Mouse (Mus musculus): ENCODE measurements at regions not wholly inside any gene's neighbourhood (a gene's known extent, or its start where the extent isn't known, plus 50 kb on each side); places are given as distances from the start of the nearest gene placed in this dataset.
A peak's percentile ranks its signal among the peaks of the same experiment; 100 is the strongest.

DNA sequence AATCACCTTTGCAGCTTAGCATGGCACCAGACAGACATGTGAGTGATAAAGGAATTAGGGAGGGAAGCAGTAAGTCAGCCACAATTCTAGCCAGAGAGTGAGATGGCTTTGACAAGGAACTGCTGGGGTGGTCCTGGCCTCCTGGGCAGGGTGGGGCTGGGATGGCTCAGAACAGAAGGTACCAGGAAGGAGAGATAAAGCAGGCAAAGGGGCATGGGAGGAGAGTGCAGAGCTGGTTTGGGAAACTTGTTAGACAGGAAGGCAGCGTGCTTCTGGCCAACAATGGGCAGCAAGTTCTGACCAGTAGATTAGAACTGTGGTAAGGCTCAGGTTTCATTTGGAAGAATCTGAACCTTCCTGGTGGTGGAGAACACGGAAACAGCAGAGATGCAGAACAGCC lies 130.5 kb upstream of the Mkln1 start:
- no peak for DNase-seq (ENCODE audit: low read depth)

DNA sequence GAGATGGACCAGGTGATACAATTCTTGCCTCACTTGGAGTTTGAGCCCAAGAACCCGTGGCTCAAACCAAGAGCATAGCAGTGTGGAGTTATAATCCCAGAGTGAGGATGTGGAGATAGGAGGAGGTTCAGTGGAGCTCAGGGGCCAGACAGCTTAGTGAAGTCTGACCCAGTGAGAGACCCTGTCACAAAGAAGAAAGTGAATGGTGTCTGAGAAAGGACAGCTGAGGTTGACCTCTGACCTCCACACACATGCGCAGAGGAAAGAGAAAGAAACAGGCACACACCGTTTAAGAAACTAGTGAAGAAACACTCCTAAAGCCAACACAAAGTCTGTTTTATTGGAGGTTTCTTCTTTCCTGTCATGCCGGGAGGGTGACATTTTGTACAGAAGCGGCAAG lies 124.7 kb upstream of the Mkln1 start:
- no peak for DNase-seq (ENCODE audit: low read depth)

DNA sequence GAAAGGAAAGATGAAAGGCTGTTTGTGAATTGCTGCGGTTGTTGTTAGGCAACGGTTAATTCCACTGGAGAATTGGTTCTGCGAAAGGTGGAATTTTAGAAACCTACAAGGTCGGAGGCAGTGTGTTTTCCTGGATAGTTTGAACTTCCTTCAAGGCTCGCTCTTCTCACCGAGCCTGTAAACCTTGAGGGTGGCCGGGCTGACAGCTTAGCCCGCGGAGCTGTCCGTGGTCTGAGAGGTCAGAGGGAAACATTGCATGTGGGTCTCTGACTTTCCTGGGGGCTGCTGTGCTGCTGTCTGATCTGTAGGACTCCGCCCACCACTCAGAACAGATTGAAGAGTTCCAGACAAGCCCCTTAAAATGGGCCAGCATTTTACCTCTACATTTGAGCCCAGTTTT lies 124.3 kb upstream of the Mkln1 start:
- no peak for DNase-seq (ENCODE audit: low read depth)

DNA sequence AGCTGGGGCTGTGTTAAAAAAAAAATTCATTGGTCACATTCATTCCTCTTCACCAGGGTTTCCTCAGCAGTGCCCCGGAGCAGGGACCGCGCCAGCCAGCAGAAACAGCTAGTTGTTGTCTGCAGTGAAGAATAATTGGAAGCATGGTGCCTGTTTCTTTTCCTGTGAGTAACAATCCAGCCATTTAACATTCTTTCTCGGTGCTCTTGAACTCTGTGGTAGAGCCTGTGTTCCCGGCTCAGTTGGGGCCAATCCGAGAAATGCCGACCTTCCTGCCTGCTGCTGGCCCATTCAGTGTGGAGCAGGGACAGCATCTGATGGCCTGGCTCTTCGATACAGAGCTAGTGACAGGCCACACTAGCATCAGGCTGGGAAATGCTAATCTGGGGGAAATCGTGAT lies 120.7 kb upstream of the Mkln1 start:
- DNase-seq (ENCODE audit: low read depth), result no peak

DNA sequence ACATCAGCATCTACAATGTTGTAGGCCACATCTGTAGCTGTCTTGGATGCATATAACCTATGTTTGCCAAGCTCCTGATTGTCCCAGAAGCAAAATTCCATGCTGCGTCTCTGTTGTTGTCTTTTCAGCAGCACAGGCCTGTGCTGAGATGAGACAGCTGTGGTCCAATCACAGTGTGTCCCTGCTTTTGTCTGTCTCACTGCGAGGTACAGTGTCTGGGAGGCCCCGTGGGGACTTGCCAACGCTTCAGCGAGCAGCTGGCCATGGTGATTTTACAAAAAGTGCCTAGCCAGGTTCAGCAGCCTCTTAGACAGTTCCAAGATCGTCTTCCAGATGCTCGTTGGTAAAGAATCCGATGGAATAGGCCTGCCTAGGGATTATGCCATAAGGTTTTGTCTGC lies 114.6 kb upstream of the Mkln1 start:
- DNase-seq (ENCODE audit: low read depth), result no peak

DNA sequence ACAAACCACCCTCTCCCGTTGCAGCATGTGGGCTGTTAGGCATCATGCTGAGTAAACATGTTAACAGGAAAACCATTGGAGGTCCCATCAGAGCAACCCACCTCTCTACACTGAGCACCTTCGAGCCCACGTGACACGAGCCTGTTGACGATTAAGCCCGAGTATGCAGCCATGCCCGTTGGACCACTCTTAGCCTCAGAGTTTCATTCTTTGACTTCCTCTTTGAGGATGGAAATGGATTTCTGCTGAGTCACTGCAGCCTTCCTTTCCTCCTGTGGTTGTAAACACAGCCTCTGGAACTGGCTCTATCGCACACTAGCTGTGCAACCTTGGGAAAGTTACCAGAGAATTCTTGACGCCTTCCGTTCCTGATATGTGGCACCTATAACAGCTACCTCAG lies 114.1 kb upstream of the Mkln1 start:
- peak; percentile 52 for DNase-seq (ENCODE audit: low read depth)

DNA sequence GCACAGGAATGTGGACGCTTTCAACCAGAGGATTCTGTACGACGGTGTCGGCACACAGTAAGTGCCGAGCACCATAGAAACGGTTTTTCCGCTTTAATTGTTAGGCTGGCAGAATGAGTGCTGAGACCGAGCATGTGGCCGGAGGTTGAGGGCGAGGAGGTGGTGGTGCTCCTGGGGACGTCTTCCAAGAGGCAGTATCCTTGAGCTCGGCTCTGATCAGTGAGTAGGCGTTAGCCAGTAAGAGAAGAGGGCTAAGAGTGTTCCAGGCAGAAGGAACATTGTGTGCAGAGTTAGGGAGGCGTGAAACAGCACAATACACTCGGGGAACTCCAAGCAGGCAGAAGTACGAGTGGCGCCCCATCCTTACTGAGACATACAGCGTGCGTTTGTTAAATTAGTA lies 113.5 kb upstream of the Mkln1 start:
- DNase-seq (ENCODE audit: low read depth), result no peak

DNA sequence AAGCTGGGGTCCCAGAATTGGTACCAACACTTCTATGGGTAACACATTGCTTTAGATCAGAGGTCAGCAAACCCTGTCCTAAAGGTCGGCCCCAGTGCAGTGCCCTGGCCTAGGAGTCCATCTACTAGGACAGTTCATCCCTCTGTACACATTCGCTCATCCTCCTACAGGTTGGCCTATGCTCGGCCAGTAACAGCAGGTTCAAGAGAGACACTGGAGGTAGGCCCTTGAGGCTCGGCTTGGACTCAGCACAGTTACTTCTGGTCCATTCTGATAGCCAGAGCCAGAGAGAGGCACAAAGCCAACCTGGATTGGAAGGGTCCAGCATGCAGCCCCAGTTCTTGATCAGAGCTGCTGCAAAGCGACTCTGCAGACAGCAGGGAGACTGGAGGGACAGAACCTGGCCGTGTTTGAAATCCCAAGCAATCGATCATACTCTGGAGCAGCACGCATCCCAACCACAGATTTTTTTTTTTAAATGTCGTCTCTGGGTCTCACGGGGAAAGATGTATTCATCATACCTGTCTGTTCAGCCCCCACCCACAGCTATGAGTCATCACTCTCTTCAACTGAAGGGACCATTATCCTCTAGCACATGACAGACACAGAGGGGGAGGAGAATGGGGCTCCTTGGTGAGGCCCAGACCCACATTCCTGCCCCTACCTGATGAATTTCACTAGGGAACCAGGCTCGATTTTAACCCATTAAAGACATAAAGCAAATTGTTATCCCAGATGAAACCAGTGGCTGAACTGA lies 112.4 kb upstream of the Mkln1 start:
- DNase-seq (ENCODE audit: low read depth), result no peak

DNA sequence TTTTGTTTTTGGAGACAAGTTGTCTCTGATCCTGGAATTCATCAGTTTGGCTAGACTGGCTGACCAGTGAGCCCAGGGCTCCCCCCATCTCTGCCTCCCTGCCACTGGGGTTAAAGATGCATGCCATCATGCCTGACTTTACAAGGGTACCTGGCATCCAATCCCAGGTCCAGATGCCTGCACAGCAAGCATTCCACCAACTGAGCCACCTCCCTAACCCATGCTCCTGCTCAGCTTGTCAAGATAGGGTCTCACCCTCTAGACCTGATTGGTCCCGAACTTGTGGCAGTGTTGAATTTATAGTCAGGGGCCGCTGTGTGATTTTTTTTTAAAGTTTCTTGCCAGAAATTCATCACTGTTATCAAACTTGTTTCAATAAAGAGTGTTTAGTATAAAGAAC lies 111.4 kb upstream of the Mkln1 start:
- DNase-seq (ENCODE audit: low read depth), result no peak

DNA sequence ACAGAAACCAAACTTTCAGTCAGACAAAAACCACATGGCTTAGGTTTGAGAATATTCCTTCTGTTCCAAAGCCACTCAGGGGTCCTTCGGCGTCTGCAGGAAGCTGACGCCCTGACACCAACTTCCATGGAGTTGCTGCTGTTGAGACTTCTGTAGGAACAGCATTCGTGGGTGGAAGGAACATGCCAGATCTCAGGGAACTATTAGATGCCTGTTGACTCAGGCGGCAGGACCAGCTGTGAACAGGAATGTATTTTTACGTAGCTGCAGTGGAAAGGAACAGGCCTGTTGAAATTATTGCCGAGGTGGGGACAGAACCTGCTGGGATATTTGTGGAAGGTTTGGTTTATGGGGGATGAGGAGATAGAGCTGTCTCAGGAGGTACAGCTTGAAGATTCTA lies 110.8 kb upstream of the Mkln1 start:
- DNase-seq (ENCODE audit: low read depth), result no peak

DNA sequence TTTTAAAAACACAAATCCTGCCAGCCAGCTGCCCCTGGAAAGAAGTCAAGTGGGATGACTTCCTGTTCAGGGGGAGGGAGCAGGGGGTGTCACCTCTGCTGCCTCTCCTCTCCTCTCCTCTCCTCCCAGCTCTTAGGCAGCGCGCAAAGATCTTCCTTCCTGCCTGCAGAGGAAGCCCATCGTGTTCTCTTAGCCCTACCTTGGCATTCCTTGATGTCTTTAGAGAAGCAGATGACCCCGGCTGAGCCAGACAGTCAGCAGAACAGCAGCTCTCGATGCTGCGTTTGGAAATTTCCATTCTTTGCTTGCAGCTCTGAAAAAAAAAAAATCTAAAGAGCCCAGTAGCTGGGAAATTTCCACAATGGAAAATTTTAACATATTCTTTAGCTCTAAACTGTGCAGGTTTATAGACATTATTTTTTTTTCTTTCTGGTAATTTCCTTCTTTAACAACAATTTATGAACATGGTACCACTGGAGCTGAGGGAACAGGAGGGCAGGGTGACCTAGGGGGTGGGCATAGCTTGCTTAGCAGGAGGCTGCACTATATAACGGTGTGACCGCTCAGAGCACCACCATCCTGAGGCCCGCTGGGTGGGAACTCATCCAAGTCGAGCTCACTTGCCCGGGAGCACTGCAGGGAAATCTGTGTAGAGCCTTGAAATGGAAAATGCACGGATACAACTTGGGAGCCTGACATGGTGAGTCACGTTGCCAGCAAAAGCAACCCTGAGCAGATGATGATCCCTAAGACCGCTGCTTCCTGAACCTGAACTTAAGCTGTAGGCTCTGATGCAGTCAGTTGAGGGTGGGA lies 109.9 kb upstream of the Mkln1 start:
- DNase-seq (ENCODE audit: low read depth), result no peak

DNA sequence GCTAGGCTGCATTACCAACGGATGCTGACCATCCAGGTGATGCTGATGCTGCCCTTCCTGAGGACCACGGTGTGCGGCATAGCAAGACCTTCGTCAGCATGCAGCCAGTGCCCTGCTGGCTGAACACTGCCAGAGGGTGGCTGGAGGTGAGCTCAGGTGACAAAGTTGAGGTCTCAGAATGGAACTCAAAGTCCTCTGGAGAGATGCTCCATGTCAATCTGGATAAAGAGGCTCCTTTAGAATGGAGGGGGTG lies 109.4 kb upstream of the Mkln1 start:
- DNase-seq (ENCODE audit: low read depth), result no peak

DNA sequence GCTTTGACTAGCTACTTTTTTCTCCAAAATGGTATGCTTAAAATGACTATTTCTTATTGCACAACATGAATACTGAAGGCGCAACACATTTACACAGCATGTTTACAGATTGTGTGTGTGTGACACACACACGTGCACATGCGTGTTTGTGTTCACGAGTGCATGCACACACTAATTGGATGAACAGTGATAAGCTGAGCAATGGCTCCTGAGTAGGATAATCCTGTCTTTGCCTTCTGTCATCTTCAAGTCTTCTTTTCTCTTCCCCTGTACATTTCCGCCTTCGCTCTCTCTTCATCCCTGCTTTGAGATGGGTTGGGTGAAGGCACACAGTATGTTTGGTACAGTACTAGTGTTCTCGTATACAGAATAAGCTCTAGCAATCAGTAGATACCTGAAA lies 106.5 kb upstream of the Mkln1 start:
- no peak for DNase-seq (ENCODE audit: low read depth)

DNA sequence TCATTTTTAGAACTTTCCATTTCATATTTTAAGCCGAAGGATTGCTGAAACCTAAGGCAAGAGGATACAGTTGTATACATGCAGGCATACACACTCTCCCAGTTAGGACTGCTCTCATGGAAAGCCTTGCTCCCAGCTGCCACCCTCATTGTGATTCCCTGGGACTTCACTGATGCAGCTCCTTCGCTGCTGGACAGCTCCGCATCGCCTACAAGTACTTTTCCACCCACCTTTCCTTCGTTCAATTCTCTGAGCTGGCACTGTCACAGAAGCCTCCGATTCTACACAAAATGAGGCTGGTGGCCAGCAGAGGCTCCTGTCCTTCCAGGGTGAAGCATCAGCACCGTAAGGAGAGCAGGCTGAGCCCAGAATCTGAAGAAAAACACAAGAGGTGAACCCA lies 105.5 kb upstream of the Mkln1 start:
- no peak for DNase-seq (ENCODE audit: low read depth)

DNA sequence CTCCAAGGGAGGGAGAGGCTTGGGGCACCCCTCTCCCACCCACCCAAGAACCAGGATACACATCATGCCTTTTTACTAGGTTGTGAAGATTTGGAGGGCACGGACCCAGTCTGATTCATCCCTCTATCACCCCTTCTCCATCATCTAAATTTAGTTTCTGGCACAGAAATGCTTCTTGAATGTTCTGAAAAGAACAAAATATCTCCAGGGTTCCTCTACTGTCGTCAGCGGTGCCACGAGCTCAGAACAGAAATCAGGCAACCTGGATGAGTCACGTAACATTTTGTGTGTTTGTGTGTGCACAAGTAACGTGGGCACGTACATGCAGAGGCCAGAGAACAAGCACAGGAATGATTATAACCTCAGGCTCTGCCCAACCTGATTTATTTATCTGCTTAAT lies 99.1 kb upstream of the Mkln1 start:
- no peak for DNase-seq (ENCODE audit: low read depth)

DNA sequence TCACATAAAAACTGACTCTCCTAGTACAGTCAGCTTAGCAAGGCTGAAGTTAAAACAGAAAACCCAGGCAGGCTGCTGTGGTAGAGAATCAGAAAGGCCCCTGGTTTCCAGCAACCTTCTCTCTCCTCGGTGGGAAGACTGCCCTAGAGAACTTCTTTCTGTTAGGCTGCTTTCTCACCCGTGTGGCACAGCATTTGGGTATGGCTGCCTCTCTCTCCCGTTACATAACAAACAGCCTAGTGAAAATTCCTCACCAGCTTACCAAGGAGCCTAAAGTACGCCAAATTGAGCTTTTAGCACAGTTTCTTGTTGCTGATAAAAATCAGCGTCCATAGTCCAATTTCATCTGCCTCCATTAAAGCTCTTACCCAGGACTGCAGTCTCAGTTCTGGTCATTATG lies 92.8 kb upstream of the Mkln1 start:
- DNase-seq (ENCODE audit: low read depth), result no peak

DNA sequence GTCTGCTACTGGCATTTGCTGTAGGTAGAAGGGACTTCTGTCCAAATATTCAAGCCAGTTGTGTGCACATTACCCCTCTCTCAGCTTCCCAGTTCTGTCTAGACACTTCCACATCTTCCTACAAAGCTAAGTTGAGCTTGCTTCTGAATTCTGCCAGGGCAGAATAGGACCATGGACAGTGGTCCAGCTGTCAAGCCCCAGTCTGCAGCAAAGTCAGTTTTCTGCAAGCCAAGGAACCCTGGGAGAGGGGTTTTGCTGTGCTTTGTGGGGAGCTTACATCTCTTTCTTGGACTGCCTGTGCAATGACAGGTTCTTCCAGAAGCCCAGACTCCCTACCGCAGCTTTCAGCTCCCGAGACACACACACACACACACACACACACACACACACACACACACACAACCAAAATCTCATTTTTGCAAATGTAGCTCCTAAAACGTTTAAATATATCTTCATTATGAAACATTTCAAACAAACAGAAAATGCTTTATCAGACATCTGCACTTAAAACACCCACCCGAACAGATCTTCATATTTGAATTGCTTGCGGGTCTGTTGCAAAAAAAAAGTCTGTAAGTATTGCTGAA lies 91.4 kb upstream of the Mkln1 start:
- DNase-seq (ENCODE audit: low read depth), result peak; percentile 35

DNA sequence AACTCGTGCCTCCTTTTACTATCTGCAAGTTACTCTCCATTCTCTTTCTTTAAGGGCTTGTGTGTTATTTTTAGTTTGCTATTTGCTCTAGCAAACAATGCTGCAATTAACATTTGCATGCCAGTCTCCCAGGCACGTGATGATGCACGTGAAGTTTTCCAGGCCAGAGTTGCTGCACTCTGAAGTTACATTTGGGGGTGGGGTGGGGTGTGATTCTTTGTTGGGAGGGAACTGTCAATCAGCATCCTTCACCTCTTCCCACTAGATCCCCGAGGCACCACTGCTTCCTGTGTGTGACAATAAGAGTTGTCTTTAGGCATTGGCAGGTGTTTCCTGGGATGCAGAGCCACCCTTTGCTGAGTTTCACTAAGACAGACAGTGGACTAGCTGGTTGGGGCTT lies 90.6 kb upstream of the Mkln1 start:
- no peak for DNase-seq (ENCODE audit: low read depth)

DNA sequence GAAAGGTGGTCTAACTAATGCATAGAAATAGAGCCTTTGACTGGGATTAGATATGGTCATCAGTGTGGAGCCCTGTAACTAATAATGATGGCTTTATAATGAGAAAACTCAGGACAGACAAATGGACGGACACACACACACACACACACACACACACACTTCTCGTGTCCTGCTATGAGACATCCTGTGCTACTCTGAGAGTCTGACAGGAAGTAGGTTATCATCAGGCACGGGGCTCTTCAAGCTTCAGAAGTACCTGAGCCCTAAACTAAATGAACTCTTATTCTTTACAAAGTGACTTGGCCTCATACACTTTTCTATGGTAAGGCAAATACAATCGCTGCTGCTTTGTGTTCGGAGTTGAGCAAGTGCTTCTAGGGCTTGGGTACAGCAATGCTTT lies 87.9 kb upstream of the Mkln1 start:
- DNase-seq (ENCODE audit: low read depth), result no peak

DNA sequence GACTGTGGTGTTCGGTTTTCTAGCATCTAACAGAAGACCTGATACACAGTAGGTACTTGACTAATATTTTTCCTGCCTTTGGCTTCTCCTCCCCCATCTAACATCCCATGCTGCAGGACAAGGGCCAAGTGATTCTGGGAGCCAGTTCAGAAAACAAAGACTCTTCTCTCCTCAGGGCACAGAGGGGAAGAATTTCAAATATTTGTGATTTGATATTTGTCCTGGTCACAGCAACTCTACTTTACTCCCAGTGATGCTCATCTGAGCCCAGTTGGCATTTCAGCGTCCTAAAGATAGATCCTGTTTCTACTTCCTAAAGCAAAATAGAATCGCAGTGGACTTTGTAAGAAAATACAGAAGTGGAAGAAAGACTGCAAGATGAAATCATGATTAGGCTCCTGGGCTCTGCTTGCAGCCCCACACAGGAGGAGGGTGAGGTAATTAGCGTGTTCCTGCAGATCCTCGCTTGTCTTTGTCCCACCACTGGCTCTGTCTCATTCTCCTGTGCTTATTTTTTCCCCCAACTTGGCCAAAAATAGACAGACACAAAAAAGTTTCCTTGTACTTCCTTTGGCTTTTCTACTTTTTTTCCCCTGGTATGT lies 84.6 kb upstream of the Mkln1 start:
- DNase-seq (ENCODE audit: low read depth), result no peak

DNA sequence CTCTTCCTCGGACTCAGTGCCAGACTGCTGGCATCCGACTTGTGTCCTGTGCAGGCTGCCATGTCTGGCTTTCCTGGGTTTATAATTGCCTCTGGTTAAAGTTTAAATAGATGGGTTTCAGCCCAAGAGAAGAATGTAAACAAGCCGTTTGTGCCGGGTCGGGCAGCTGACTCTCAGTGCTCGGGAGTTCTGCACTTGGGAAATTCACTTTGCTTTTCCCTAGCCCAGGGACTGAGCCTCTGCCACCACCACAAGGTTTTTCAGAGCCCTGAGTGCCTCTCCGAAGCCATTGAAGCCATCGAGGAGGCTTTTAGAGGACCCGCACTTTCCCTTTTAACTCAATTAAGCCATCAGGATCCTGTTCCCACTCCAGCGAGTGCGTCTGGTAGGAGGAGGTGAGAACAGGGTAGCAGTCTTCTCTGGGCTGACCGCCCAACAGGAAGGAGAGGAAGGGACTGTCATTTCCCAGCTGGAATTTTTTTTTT lies 80.8 kb upstream of the Mkln1 start:
- no peak for DNase-seq (ENCODE audit: low read depth)

DNA sequence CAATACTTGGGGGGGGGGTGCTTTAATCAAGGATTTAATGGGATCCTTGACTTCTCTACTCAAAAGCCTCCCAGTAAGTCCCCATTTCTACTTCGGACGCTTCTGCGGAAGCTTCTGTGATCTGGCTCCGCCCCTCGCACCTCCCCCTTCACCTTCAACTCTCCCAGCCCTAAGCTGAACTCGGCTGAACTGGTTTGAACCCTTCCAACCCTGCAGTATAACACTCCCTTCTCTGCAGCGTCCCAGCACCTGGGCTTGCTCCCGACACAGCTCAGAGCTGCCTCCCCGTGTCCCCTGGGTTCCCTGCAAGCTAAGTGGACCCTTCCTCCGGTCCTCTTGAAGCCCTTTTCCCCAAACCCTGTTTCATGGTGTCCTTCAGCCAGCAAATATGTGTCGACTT lies 80.0 kb upstream of the Mkln1 start:
- no peak for DNase-seq (ENCODE audit: low read depth)

DNA sequence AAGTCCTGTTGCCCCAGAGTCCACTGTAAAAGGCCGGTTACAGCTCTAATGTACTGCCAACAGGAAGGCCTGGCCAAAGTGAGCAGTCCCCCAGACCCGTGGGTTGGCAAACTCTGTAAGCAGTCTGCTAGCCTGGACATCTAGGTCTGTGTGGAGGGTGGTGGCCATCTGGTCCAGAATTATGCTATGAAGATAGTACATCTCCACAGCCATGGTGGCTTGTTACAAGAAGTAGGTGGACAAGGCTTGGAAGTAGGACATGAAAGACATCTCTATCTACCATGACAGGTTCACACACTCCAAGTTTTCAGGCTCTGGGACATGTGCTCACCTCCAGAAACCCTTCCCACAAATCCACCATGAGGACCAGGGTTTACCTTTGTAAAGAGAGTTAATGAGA lies 79.1 kb upstream of the Mkln1 start:
- no peak for DNase-seq (ENCODE audit: low read depth)

Measured in 416B (cell line).